Mouse (Mus musculus): ENCODE measurements around the gene Tas2r126.
"Not testable (repeated sequence)": the region's sequence is repeated elsewhere in the genome, so short reads cannot be mapped to it uniquely, and the experiment has no call there.

Tas2r126 gene

DNA sequence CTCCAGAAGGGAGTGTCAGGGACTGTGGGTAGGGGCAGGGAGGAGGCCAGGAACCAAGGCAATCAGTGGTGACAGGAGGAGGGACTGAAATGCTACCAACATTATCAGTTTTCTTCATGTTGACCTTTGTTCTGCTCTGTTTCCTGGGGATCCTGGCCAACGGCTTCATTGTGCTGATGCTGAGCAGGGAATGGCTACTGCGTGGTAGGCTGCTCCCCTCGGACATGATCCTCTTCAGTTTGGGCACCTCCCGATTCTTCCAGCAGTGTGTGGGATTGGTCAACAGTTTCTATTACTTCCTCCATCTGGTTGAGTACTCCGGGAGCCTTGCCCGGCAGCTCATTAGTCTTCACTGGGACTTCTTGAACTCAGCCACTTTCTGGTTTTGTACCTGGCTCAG lies at the start of gene Tas2r126:
Gene Tas2r126 (plus strand): TSS at position 90 of the 400 bp plus-strand sequence.
- DNase-seq (ENCODE audit: low spot score), result no peak

DNA sequence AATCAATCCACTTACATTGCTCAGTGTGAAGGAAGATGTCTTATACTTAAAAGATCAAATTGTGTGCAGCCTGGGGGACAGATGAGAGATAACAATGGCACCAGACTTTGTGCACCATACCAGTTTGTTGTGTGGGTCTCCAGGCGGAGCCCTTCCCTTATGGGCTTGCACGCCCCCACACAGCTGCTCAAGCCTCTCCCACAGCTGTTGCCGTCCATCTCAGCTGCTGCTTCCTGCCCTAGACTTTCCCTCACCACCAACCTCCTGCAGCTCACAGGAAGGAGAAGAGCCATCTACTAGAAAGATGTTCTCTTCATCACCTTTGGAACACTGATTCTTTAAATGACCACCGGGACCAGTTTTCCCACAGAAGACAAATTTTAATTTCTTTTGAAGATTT lies 48.7 kb upstream of the Tas2r126 start:
- no peak for DNase-seq (ENCODE audit: low spot score)

DNA sequence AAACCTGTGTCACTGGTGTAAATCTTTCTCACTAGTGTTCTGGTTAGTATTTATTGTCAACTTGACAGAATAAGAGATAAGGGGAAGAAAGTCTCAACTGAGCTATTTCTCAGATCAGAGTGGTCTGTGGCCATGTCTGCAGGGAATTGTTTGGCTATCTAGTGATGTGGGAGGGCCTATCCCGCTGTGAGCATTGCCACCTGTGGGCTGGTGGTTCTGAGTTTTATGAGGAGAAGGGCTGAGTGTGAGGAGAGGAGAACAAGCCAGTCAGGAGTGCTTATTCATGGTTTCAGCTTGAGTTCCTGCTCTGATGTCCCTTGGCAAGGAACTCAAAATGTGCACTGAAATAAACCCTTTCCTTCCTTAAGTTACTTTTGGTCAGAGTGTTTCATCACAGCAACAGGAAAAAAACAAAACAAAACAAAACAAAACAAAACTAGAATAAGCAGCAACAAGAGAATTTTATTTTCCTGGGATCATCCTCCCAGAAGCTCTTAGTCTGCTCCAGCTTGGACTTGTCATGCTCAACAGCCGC lies 42.5 kb upstream of the Tas2r126 start:
- DNase-seq (ENCODE audit: low spot score), result no peak

DNA sequence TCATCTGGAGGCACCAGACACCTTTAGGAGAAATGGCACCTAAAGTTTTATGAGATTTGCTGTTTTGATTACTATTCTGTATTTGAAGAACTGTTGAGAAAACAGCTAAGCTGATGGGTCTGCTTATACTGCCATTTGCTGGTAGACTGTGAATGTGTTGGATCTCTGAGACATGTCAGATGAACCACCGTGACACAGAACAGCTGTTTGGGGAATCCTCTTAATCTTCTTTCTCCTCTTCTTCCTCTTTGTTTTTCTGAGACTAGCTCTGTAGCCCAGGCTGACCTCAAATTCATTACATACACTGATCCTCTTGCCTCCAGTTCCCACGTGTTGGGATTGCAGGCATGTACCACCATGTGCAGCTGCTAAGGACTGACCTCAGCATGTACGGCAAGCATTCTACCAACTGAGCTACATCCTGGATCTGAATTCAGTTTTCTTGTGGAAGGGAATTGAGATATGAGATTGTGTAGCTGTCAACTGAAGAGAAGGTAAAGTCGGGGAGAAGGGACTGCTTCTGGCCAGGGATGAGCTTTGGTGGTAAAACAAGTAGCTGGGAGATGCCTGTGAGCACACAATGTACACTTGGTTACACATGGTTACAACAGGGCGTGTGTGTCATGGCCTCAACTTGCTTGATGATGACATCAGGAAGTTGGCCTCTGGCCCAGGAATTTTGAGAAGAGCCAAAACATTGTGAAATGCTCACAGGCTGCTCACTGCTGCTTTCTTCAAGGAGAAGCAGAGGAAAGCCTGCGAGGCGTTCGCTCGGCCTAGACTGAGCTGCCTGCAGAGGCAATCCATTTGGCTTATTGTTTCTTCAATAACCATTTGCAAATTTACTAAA lies 38.1 kb upstream of the Tas2r126 start:
- DNase-seq (ENCODE audit: low spot score), result no peak

DNA sequence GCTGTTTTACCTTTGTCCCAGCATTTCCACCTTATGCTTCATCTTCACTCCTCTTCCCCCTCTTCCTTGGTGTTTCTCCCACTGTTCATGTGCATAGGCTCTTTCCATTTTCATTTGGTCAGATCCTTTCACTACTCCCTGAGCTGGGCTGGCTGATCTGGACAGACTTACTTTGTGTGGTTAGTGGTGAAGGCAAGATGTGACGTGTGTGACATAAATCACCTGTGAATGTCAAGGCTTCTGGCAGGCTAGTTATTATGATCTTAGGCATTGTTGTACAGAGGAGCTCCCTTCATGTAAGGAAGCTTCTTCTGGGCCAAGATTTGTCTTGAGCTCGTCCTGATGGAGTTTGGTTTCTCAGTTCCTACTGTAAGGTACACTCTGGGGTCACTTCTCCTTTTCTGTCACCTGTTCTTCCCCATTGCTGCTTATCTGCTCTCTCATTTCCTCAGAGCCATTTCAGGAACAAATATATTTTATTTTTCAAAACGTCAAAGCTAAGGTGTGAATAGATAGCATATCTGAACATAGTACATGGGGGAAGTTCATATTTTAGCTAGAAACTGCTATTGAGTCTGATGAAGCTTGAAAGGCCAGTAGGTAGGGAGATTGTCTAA lies 37.2 kb upstream of the Tas2r126 start:
- no peak for DNase-seq (ENCODE audit: low spot score)

DNA sequence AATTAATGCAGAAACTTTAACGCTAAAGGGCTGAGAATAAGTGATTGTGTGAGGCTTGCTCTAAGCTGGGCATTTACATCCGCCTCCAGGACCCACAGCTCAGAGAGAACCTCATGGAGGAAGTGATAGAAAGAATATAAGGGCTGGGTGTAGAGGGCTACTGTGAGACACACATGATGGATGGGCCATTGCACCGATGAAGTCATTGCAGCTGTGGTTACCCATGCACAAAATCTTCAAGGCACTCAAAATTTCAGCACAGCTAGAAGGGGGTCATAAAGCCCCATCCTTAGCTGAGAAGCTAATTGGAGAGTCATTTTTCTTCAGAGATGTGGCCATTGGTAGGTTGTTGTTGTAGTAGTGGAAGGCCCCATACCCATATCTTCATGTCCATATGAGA lies 36.0 kb upstream of the Tas2r126 start:
- no peak for DNase-seq (ENCODE audit: low spot score)

DNA sequence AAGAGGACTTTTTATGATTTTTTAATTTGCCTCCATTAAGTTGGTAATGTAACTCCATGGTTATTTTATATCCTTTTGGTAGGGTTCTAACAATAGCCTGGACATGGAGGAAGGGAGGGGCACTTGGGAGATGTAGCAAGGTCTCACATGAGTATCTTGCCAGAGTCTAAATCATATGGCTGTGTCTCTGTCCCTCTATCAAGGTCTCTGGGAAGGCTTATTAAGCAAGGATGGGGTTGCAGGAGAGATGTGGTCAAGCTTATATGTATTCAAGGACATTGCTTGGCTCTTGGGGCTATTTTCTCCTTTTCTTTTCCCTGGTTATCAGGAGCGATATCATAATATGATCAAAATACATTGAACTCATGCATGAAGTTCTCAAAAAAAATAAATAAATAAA lies 35.3 kb upstream of the Tas2r126 start:
- no peak for DNase-seq (ENCODE audit: low spot score)

- DNase-seq (ENCODE audit: low spot score), result no peak
These were observed 34.4 kb upstream of the Tas2r126 start, which contains the start of gene Tas2r143 for GRCm38 (mm10) chr6:42399938-42400337. Gene Tas2r143 (plus strand): TSS chr6:42400238.

GRCm38 (mm10) chr6:42405134-42405533 lies 29.2 kb upstream of the Tas2r126 start, which contains the start of gene Tas2r135:
Gene Tas2r135 (plus strand): TSS chr6:42405434.
- no peak for DNase-seq (ENCODE audit: low spot score)

GRCm38 (mm10) chr6:42419443-42419842 lies 14.9 kb upstream of the Tas2r126 start:
- no peak for DNase-seq (ENCODE audit: low spot score)

- no peak for DNase-seq (ENCODE audit: low spot score)
These were observed 12.9 kb upstream of the Tas2r126 start for GRCm38 (mm10) chr6:42421439-42421838.

DNA sequence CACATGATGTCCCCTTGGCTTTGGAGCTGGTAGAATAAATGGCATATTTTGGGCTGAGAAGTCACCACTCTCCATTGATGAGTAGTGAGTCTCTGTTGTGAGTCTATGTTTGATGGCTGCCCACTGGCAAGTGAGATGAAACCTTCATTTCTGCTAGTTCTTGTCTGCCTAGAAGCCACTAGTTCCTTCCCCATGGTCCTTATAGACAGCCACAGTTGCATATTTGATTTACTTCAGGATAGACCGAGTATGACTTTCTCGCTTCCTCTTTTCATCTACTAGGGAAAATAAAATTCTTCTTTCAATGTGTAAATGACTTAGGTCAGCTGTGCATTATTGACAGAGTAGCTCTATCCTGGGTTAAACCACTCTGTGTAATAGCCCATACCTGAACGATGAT lies 9.9 kb upstream of the Tas2r126 start:
- no peak for DNase-seq (ENCODE audit: low spot score)

DNA sequence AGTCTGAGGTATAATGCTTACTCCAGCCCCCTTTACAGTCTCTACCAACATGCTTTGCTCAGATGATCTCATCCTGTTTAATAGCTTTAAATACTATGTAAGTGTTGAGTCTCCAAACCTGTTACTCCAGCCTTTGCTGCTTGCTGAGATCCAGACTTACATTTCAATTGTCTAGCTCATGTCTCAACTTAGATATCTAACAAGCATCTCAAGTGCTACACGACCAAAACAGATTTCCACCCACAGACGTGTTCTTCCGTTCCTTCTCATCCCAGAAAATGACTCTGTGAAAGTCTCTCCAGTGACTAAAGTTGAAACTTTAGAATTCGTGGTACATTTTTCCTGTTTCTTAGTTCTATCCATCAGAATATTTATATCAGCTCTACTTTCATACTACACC lies 8.0 kb upstream of the Tas2r126 start:
- DNase-seq (ENCODE audit: low spot score), result no peak

- no peak for DNase-seq (ENCODE audit: low spot score)
These were observed 781 bp upstream of the Tas2r126 start for GRCm38 (mm10) chr6:42433554-42433953.

- no peak for DNase-seq (ENCODE audit: low spot score)
These were observed 1.2 kb downstream of the Tas2r126 start for GRCm38 (mm10) chr6:42435490-42435889.

- no peak for DNase-seq (ENCODE audit: low spot score)
These were observed 7.1 kb downstream of the Tas2r126 start for GRCm38 (mm10) chr6:42441395-42441794.

GRCm38 (mm10) chr6:42444491-42444890 lies 10.2 kb downstream of the Tas2r126 start:
- no peak for DNase-seq (ENCODE audit: low spot score)

- no peak for DNase-seq (ENCODE audit: low spot score)
These were observed 13.0 kb downstream of the Tas2r126 start for GRCm38 (mm10) chr6:42447381-42447780.

- DNase-seq (ENCODE audit: low spot score), result no peak
These were observed 30.8 kb downstream of the Tas2r126 start, which contains the start of gene Olfr458 for GRCm38 (mm10) chr6:42465096-42465495. Gene Olfr458 (minus strand): TSS chr6:42465196.

- no peak for DNase-seq (ENCODE audit: low spot score)
These were observed 36.2 kb downstream of the Tas2r126 start for GRCm38 (mm10) chr6:42470542-42470941.

DNA sequence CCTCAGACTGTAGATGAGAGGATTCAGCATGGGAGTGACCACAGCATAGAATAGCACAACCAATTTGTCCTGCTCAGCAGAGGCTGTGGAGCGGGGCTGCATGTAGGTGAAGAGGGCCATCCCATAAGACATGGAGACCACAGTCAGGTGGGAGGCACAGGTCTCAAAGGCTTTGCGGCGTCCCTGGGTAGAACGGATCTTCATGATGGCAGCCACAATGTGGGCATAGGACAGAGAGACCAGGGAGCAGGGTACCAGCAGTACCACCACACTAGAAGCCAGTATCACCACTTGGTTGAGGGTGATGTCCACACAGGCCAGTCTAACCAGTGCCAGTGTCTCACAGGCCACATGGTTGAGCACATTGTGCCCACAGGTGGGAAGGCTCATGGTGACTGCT lies 37.0 kb downstream of the Tas2r126 start:
- not testable (repeated sequence) for DNase-seq (ENCODE audit: low spot score)

DNA sequence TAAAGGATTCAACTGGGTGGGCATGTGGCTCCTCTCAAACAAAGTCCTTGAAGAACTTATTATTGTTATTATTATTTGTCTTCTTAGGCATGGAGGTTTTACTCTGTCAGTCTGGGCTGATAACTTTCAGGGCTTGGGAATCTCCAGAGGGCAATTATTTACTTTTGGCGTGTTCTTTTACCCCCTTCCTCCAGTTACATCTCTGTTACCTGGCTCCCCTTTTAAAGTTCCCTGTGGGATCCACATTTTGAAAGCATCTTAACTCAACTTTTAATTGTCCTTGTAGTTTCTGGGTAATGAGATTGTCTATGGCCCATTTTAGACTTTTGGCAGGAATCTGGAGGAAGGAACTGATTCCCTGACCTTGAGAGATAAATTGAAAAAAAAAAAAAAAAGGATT lies 41.9 kb downstream of the Tas2r126 start, which contains the start of gene Olfr457:
Gene Olfr457 (minus strand): TSS at position 101 of the 400 bp plus-strand sequence.
- no peak for DNase-seq (ENCODE audit: low spot score)

DNA sequence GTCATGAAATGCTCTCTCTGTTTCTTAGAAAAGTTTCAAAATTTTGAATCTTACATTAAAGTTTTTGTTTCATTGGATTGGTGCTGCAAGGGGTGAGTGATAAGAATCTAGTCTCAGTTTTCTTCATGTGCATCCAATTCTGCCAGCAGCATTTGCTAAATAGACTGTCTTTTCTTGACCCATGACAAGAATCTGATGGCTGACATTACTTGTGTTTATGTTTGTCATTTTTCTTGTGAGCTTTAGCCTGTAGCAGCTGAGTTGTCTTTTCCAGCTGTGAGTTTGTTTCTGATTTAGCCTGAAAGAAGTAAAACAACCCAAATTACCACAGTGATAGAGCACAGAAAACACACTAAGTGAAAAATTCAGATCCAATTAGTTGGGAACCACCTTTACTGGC lies 50.3 kb downstream of the Tas2r126 start:
- no peak for DNase-seq (ENCODE audit: low spot score)

All from embryo, embryonic 10.5 days (tissue).